Mouse (Mus musculus) urinary bladder, adult 18-20 months (tissue): Measurements from ENCODE around the gene Fam20c.

ENCODE experiments used
- DNase-seq, 2 experiments: peaks; one replicate each; pipeline ENCODE4 v3.0.0; 2022; ENCODE audit warnings: low spot score in 2 of 2, mixed read lengths in 2 of 2

The Fam20c gene

GRCm38 (mm10) chr5:138809767-138810166 lies 55.5 kb downstream of the Fam20c start:
- DNase-seq = no peak

DNA sequence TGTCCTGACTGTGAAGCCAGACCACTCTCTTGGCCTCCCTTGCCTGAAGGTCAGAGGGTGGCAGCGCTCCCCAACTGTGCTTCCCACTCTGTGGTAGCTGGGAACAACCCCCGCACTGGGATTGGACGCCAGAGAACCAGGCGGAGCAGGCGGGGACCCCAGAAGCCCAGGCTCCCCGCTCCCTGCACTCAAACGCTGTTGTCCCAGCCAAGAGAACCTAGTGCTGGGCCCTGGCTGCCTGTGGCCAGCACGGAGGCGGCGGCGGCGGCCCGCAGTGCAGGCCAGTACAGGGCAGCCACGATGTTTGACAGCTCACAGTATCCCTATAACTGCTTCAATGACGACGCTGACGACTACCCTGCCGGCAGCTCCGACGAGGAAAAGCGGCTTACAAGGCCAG lies 65.5 kb downstream of the Fam20c start, which contains the start of gene Gm5294:
TSS of gene Gm5294 (plus strand) at position 301 of the 400 bp plus-strand sequence.
- DNase-seq = no peak

- DNase-seq = no peak
Measured at GRCm38 (mm10) chr5:138820717-138821332, 66.5 kb downstream of the Fam20c start.

DNA sequence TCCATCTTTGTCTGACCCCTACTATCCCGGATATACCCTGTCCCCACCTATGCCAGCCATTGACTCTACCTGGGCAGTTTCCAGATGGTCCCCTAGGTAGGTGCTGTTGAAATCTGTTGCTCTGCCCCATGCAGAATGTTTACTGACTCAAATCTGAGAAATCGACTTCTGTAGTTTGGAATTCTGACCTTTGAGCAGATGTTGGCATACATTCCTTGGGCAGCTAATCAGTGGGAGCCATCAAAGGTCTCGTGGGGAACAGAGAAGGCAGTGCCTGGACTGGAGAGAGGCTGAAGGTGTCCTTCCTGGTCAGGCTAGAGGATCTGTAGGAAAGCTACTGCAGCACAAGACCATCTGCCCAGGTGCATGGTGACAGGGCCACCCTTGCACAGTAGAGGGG lies 70.8 kb downstream of the Fam20c start:
- no peak for DNase-seq

DNA sequence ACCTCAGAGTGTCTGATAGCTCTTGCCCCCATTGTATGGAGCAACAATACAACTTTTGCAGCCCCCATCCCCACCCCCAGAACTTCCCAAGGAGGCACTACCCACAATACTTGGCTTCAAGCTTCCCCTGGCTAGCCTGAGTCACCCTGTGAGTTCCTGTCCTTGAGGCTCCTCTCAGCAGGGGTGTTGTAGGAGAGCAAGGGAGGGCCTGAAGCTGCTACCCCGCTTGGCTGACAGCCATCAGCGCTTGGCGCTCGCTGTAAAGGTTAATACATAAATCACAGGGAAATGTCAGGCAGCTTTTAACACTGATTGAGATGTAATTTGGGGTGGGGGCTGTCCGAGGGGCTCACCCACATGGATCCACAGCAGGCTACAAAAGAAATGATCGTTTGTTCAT lies 79.1 kb downstream of the Fam20c start:
- no peak for DNase-seq

- DNase-seq = no peak
Measured at GRCm38 (mm10) chr5:138834910-138835309, 80.6 kb downstream of the Fam20c start.

DNA sequence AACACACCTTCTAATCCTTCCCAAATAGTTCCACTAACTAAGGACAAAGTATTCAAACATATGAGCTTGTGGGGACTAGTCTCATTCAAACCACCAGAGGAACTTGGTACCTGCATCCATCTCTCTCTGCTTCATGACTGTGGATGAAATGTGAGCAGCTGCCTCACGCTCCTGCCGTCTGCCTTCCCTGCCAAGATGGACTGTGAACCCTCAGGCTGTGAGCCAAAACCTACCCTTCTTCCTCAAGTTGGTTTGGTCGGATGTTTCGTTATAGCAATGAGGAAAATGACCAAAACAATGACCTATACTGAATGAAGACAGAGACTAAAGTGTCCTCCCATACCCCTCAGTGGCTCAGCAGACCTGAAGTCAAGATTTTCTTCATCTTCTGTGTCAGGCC lies 86.7 kb downstream of the Fam20c start:
- DNase-seq = no peak

DNA sequence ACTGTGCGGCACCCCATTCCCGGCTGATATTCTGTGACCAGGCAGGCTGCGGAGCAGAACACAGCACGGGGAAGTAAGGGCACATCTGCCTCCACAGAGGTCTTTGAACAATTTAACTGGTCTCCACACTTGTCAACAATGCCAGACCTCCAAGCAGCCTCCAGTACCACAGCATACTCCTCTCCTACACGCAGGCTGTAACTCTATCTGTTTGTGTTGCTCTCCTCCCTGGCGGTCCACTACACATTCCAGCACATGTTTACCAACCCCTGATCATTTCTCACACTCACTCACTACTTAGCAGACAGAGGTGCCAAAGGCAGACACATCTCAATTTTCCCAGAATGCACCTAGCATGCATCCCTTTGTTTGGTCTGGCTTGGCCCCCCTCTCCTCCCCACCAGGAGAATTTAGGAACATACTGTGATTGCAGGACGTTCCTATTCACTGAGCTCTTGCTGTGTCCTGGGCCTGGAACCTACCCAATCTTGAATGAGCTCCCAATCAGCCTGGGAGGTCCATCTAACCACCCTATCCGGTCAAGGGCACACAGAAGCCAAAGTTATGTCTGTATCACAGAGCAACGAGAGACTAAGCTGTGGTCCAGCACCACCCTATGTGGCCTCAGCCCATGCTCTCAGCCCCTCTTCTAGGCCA lies 89.0 kb downstream of the Fam20c start:
- DNase-seq = no peak

GRCm38 (mm10) chr5:138846506-138846905 lies 92.2 kb downstream of the Fam20c start:
- no peak for DNase-seq

DNA sequence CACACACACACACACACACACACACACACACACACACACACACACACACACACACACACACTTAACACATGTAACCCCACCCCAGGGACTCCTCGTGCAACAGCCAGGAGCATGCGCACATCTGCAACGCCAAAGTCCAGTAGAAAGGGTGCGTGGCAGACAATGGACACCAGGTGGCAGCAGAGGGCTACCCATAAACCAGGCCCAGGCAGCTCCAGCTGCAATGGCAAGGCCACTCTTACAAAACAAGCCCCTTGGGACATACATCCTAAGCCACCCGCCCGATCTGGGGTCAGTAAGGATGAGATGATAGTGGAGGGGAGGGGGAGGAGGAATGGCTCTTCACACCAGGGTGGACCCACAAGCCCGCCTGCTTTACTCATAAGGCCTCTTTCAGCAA lies 93.8 kb downstream of the Fam20c start:
- DNase-seq = peak; percentile 75 to 83

DNA sequence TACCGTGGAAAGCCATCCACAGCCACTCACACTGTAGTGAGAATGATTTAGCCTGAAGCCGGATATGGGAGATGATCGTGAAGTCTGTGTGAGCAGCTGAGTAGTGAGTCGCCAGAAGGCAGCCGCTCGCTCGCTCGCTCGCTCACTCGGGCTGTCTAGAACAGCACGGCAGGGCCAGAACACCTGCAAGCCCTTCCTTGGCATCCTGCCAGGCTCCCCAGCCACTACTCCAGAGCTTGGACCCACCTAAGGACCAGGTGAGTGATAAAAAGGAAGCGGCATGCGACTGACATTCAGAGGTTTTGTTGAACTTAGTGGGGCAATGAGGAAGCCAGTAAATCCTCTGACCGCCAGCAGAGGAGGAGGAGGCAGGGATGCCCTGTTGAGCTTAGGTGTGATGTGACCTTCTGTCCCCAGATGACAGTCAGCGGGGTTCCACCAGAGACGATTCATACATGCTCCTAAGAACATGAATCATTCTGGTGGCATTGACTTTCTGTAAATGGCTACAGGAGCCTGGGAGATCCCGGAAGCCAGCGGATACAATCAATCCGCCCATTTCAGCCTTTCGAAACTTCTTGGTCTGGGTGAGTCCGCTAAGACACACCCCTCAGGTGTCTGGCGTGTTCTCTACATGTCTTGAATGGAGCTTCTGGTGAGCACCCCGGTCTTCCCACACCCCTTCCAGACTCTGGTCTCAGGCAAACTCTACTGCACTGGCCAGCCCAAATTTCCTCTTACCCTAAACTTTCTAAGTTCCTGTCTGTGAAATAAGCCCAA lies 95.6 kb downstream of the Fam20c start:
- DNase-seq = peak in 1 of 2 experiments; percentile 6

GRCm38 (mm10) chr5:138850462-138850844 lies 96.1 kb downstream of the Fam20c start:
- DNase-seq = no peak

DNA sequence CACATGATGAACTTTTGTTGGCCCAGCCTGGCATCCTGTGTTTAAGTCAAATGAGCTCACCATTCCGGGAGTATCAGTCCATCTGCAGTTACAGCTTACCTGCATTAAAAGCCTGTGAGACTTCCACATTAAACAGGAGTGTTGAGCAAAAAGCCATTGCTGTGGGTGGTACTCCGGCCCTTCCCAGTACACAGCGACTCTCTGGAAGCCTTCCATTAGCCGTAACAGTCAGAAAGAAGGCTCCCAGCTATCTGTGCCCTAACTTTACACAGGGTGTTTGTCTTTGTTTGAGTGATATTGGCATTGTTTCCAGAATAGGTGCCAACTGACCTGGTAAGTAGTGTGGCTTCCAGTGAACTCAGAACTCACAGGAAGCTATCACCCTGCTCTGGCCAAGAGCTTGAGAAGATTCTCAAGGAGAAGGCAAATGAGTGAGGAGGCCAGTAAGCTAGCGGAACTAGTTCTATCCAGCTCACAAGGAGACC lies 97.0 kb downstream of the Fam20c start:
- no peak for DNase-seq

- no peak for DNase-seq
Measured at GRCm38 (mm10) chr5:138852151-138852550, 97.8 kb downstream of the Fam20c start.

DNA sequence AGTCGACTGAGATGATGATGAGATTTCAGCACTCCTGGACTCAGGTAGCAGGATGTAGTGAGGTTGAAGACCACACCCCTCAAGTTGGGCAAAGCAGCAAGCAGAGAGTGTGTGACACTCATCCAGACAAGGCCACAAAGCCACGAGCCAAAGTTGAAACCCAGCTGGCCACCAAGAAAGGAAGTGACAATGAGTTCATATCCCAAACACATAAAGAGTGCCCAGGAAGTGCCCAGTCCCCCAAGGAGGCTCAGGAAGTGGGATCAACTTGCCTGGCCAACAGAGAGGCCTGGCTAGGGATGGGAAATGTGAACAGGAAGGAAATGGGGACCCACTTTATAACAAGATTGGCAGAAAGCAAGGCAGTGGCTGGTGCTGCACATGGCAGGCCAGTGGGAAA lies 99.0 kb downstream of the Fam20c start:
- DNase-seq = no peak

DNA sequence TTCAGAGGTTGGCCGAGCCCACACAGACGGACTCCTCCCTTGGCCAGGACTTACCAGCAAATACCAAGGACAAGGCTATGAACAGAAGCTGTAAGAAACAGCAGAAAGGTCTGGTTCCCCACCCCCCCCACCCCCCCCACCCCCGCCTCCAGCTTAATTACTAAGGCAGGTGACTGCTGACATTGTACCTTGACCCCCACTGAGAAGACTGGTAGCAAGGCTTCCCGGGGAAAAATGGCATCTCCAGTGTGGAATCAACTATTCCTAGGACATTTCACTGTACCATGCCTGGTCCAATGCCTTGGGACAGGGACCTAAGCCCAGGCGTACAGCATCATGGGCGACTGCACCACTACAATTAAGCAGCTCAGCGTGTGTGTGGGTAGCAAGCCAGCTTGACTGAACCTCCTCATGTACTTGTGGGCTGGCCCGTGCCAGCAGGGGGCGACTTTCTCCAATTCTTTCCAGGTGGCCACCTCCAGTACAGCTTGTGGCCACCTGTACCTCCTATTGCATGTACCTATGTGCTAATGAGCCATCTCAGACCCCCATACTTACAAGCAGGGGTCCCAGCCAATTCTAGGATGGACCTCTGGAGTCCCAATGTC lies 102.8 kb downstream of the Fam20c start:
- DNase-seq = peak; percentile 69 to 82

DNA sequence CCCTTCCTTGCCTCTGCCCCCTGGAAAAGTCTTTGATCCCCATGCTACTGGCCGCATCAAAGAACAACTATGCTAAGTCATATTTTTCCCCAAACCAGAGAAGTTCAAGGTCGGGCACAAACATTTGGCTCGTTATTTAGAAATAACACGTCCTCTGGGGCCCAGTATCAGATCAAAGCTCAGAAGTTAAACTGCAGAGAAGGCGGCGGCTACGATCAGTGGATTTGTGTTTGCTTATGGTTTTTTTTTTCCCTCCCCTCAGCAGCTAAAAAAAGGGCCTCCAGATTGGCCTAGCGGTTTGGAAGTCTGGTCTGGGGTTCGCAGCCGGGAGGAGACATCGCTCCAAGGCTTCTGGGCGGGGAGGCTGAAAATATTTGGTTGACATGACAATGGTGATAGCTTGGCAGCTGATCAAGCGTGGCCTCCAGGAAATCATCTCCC lies 103.5 kb downstream of the Fam20c start:
- no peak for DNase-seq
